Mouse (Mus musculus): Measurements from ENCODE around the gene Fhdc1. TPM values are rescaled to one million over a fixed set of nuclear protein-coding genes. Genes with fewer than 3 reads are reported as not detected.

Gene Fhdc1
- polyA plus RNA-seq (2012; rRNA removed) = 4.4 and 4.8 TPM in 2 replicates

DNA sequence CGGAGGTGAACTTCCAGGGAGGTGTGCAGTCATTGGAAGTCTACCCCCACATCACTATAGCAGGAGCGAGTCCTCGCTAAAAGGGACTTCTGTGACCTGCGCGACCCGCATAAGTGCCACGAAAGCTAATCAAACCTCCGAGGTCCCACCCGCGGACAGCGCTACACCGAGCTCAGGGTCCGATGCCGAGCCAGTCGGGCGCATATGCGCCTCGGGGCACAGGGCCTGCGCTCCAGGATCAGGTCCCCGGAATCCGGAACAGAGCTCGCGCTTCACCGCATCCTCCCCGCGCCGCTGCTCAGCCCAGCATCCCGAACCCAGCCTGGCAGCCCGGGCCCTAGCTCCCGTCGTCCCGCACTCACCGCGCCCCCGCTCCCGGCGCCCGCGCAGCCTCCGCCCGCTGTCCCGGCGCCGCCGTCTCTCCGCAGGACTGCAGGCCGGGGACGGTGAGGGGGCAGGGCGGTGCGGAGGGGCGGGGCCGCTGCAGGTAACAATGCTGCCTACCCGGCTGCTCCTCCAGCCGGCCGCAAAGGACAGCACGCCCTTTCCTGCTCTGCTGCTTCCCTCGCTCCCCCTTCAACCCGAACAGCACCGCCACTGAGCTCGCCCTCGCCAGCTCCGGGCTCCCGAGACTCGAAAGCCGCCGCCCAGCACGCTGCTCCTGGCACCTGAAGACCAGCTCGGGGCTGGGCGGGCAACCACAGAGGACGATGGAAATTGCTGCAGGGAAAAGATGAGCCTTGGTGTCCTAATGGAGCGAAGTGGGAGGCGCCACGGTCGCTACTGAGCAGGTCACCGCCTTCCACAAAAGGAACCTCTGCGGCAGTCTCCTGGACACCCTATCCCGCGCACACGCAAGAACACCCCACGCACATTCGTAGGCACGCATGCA lies at the start of gene Fhdc1:
Gene Fhdc1, minus strand, starts transcription at position 424 of the 892 bp plus-strand sequence.

Other genes with a start within 250 kb of the Fhdc1 start
- gene Trim2, start 173.6 kb downstream of the Fhdc1 start, polyA plus RNA-seq (2012; rRNA removed) = 151 and 157 TPM in 2 replicates
- gene Arfip1, start 102.2 kb upstream of the Fhdc1 start, polyA plus RNA-seq (2012; rRNA removed) = 12.5 and 12.9 TPM in 2 replicates
- not detected in 2 replicates for gene Tigd4, start 113.1 kb upstream of the Fhdc1 start, polyA plus RNA-seq (2012; rRNA removed)
- 1.1 and 1.6 TPM in 2 replicates for gene Tmem154, start 185.8 kb upstream of the Fhdc1 start, polyA plus RNA-seq (2012; rRNA removed)

Data from colon, adult 2 months (tissue).